Mouse (Mus musculus) liver, postnatal 0 days (tissue): Measurements from ENCODE around the gene Wdr19. TPM values are rescaled to one million over a fixed set of nuclear protein-coding genes. Genes with fewer than 3 reads are reported as not detected.

Experiments used
- ATAC-seq: fragments of 200-750 bp; cut with Nextera tagmentation; 2 replicates; pipeline ENCODE4 v1.8.0; 2017; ENCODE audit warnings: mild to moderate bottlenecking, moderate library complexity
- DNase-seq: peaks from one replicate; pipeline ENCODE4 v3.0.0-alpha.2; 2016
- H3K27ac ChIP-seq: fragments of 300-500 bp; sonication (generic); 2 replicates; pipeline ENCODE4 v1.5.1; 2014; ENCODE audit warnings: antibody characterized with exemption, moderate library complexity, mild to moderate bottlenecking, low read depth
- H3K27me3 ChIP-seq: fragments of 300-500 bp; sonication (generic); 2 replicates; pipeline ENCODE4 v1.6.1; 2014; ENCODE audit warnings: low read length, control low read depth, mixed read lengths; ENCODE audit not compliant: insufficient read depth
- H3K36me3 ChIP-seq: fragments of 300-500 bp; sonication (generic); replicated peaks from 2 replicates; pipeline ENCODE4 v1.6.1; 2014; ENCODE audit warnings: mild to moderate bottlenecking, control low read depth, low read length, moderate library complexity, mixed read lengths; ENCODE audit not compliant: insufficient read depth
- H3K4me1 ChIP-seq: fragments of 300-500 bp; sonication (generic); 2 replicates; pipeline ENCODE4 v1.6.1; 2014; ENCODE audit warnings: antibody characterized with exemption, mild to moderate bottlenecking, control low read depth; ENCODE audit not compliant: insufficient read depth
- H3K4me2 ChIP-seq: fragments of 300-500 bp; sonication (generic); 2 replicates; pipeline ENCODE4 v1.6.1; 2014; ENCODE audit warnings: low read depth, mild to moderate bottlenecking, low read length, moderate library complexity, mixed read lengths
- H3K4me3 ChIP-seq: fragments of 300-500 bp; sonication (generic); 2 replicates; pipeline ENCODE4 v1.5.1; 2014; ENCODE audit warnings: low read depth, low read length
- H3K9ac ChIP-seq: fragments of 300-500 bp; sonication (generic); replicated peaks from 2 replicates; pipeline ENCODE4 v1.6.1; 2014; ENCODE audit warnings: mild to moderate bottlenecking, moderate library complexity
- H3K9me3 ChIP-seq: fragments of 300-500 bp; sonication (generic); 2 replicates; pipeline ENCODE4 v1.6.1; 2016; ENCODE audit warnings: mild to moderate bottlenecking, control low read depth, low read length, mixed read lengths
- CTCF ChIP-seq: sonication (generic); IDR thresholded peaks from 2 replicates; pipeline ENCODE4 v1.5.1; 2016; ENCODE audit warnings: antibody characterized with exemption, low read depth
- EP300 ChIP-seq: IDR thresholded peaks from 2 replicates; pipeline ENCODE4 v1.6.1; 2016; ENCODE audit warnings: antibody characterized with exemption, low read depth, mild to moderate bottlenecking
- WGBS: fragments of 180-500 bp; shearing (Covaris S2); extraction: QIAGEN DNeasy Blood & Tissue Kit; methylation state at CpG from one replicate; pipeline ENCODE4 v1.1.7; 2014; ENCODE audit not compliant: insufficient replicate concordance; 5-methylcytosine and 5-hydroxymethylcytosine counted together
- polyA plus RNA-seq: library from polyadenylated mRNA; unstranded; fragments of >200 nt; fragmentation: Nextera tagmentation; extraction: Ambion mirVana; gene quantifications from 2 replicates; pipeline ENCODE4 v1.2.1, GENCODE M21; 2015

Wdr19 gene
- 0.71 and 1.1 TPM in 2 replicates for polyA plus RNA-seq

DNA sequence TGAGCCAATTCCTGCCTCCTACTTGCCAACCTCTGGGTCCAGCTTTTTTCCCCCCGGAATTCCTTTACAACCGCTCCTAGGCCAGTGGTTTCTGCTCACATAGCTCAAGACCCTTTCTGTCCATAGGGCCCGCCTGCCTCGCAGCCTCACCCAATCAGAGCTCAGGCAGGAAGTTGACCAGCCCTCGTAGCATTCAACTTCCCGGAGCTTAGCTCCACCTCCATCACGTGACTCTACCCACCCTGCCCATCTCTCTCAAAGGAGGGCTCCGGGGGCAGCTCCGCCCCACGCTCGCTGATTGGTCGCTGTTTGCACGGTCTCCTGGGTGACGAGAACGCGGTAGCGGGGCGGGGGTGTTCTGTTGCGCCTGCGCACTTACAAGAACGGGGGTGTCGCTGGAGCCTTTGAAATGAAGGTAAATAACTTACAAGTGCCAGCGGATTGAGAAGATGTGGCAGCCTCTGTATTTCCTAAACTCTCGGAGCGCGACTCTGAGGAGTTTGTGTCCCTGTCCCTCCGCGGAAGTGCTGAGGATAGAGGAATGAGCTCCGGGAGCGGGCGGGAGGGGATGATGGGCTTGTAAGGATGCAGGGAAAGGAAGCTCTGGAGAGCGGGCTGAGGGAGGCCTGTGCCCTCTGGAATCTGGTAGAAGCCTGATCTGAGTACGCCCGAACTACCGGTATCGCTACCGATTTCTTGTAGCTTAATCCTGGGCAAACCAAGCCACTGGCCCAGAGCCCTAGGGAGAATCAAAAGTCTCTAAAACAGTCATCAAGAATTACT, at the start of gene Wdr19:
Gene Wdr19, plus strand, starts transcription at position 351 of the 783 bp plus-strand sequence.
- peak within 1 kb of the TSS; percentile 67 for H3K9ac ChIP-seq
- TF ChIP-seq CTCF (no peak), EP300 (no peak; the same call in 1 of the 2 replicates)
- no peaks in the 10 kb centered on the region for H3K9me3 ChIP-seq
- WGBS: under 1% methylated on average over 37 of the region's 37 CpGs
- DNase-seq: peak; percentile 97
- H3K27ac ChIP-seq: peak within 1 kb of the TSS; percentile 60
- ATAC-seq: peak; percentile 100
- no peaks in the 10 kb centered on the region for H3K36me3 ChIP-seq
- H3K4me2 ChIP-seq: peak within 1 kb of the TSS; percentile 92
- peak within 1 kb of the TSS; percentile 64 for H3K4me3 ChIP-seq
- H3K27me3 ChIP-seq: no peaks in the 10 kb centered on the region
- peaks cover 6% of the 10 kb centered on the region; the same call in 1 of the 2 replicates for H3K4me1 ChIP-seq

DNA sequence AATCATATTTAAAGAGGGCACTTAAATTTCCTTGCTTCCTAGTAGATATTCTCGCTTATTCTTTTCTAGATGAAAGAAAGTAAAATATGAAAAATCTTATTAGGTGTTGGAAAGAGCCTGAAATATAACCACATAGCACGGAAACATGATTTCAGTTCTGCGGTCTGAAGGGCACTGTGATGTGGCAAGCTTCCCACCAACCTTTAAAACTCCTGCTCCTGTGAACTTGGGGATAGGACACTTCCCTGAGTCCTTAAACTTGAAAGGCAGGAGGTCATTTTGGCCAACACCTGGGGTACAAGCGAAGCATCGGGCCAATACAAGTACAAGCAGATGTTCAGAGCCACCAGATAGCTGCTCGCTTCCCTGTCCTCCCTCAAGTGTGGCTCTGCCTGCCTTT, 49.8 kb upstream of the Wdr19 start:
- no peak overlapping the region for H3K4me2 ChIP-seq
- WGBS: 86% methylated on average over 6 of the region's 6 CpGs
- no peak overlapping the region for H3K4me3 ChIP-seq
- ATAC-seq (no peak), DNase-seq (no peak)
- no peaks in the 10 kb centered on the region for H3K9me3 ChIP-seq
- H3K9ac ChIP-seq: no peak overlapping the region
- H3K36me3 ChIP-seq: peaks cover 23% of the 10 kb centered on the region
- no peak overlapping the region for H3K27ac ChIP-seq
- TF ChIP-seq EP300 (no peak), CTCF (no peak)
- H3K4me1 ChIP-seq: no peaks in the 10 kb centered on the region
- no peaks in the 10 kb centered on the region for H3K27me3 ChIP-seq

DNA sequence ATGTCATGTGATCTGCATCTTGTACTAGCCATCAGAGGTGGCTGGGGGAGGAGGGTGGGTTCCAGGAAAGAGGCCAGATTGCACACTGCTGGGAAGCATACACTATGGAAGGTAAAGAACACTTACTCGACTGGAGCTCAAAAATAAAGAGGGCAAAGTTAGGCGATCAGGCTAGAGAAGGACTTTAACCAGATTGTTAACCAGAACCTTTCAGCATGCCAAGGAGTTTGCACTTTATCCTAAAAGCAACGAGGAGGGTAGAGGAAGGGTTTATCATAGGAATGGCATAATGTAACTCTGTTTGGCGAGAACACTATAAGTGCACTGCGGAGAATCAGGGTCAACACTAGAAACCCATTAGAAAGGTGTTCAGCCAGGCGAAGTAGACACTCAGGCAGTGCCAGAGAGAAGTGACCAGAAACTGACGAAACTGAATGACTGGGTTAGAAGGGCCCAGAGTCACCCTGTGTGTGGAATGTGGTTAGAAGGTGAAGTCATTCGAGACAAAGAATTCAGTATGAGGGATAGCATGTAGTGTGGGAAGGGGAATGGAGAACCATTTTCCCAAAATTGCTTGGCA, 49.0 kb upstream of the Wdr19 start:
- H3K4me3 ChIP-seq: no peak overlapping the region
- TF ChIP-seq CTCF (no peak), EP300 (no peak)
- H3K27me3 ChIP-seq: no peaks in the 10 kb centered on the region
- H3K4me2 ChIP-seq: no peak overlapping the region
- peaks cover 19% of the 10 kb centered on the region for H3K36me3 ChIP-seq
- no peaks in the 10 kb centered on the region for H3K9me3 ChIP-seq
- DNase-seq (no peak), ATAC-seq (no peak)
- WGBS: 78% methylated on average over 8 of the region's 8 CpGs
- H3K4me1 ChIP-seq: no peaks in the 10 kb centered on the region
- no peak overlapping the region for H3K9ac ChIP-seq
- no peak overlapping the region for H3K27ac ChIP-seq

DNA sequence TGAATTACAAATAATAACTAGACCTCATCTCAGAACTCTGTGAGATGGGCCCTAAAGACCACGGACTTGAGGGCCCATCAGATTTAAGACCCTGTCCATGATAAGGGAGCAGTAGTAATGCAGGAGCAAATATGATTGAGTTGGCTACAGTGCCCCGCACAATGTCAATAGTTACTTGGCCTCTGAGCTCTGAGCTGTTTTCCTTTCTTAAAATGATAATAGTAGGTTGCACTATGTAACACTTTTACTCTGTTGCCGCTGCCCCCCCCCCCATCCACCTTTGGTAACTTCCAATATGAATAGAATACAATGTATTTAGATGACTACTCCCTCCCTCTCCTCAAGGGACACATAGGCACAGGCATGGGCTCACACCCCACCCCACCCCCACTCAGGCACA, 48.2 kb upstream of the Wdr19 start:
- Histone ChIP-seq H3K4me3 (no peak overlapping the region), H3K4me2 (no peak overlapping the region), H3K27ac (no peak overlapping the region), H3K9me3 (no peaks in the 10 kb centered on the region), H3K36me3 (peaks cover 16% of the 10 kb centered on the region), H3K27me3 (no peaks in the 10 kb centered on the region), H3K9ac (no peak overlapping the region), H3K4me1 (no peaks in the 10 kb centered on the region)
- WGBS: 66% methylated on average over 3 of the region's 3 CpGs
- ATAC-seq: no peak
- TF ChIP-seq CTCF (no peak), EP300 (no peak)
- no peak for DNase-seq

DNA sequence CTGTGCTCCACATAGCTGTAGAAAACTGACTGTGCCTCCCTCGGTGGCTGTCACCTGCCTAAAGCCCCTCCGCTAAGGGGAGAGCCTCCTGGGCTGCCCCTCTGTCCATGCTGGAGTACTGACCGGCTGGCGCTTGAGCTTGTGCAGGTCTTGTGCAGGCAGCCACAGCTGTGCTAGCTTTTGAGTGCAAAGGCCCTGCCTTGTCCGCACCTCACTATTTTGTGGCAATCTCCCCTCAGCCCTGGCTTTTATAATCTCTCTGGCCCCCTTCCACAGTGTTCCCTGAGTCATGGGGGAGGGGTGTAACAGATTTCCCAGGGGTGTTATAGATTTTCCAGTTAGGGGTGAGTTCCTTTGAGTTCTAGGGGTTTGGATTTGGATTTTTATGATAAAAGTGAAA, 47.7 kb upstream of the Wdr19 start:
- 81% methylated on average over 5 of the region's 5 CpGs for WGBS
- H3K4me1 ChIP-seq: no peaks in the 10 kb centered on the region
- H3K9me3 ChIP-seq: no peaks in the 10 kb centered on the region
- H3K27me3 ChIP-seq: no peaks in the 10 kb centered on the region
- peaks cover 16% of the 10 kb centered on the region for H3K36me3 ChIP-seq
- no peak for ATAC-seq
- no peak overlapping the region for H3K4me3 ChIP-seq
- DNase-seq: no peak
- H3K27ac ChIP-seq: no peak overlapping the region
- no peak overlapping the region for H3K4me2 ChIP-seq
- no peak overlapping the region for H3K9ac ChIP-seq
- TF ChIP-seq EP300 (no peak), CTCF (no peak)

DNA sequence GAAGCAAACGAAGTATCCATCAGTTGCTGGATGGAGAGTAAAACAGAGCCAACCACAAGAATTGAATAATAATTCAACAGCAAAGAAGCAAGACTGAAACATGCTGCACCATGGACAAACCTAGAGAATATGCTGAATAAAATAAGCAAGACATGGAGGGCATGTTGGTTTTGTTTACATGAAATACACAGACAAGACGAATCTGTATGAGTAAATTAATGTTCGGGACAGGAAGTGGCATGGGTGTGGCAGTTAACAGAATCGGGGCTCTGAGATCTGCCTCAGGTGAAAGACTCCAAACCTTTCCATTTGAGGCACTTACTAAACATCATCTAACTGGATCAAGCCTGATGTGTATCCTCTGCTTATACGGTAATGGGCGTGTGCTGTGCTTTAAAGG, 45.2 kb upstream of the Wdr19 start:
- Histone ChIP-seq H3K9me3 (no peaks in the 10 kb centered on the region), H3K9ac (no peak overlapping the region), H3K36me3 (peaks cover 11% of the 10 kb centered on the region), H3K27ac (no peak overlapping the region), H3K4me3 (no peak overlapping the region), H3K4me1 (no peaks in the 10 kb centered on the region), H3K27me3 (no peaks in the 10 kb centered on the region), H3K4me2 (no peak overlapping the region)
- no peak for TF ChIP-seq EP300
- TF ChIP-seq CTCF: no peak
- ATAC-seq (no peak), DNase-seq (no peak)
- WGBS: 70% methylated on average over 6 of the region's 6 CpGs
